Mouse (Mus musculus): ENCODE measurements around the gene Atp7b.

DNA sequence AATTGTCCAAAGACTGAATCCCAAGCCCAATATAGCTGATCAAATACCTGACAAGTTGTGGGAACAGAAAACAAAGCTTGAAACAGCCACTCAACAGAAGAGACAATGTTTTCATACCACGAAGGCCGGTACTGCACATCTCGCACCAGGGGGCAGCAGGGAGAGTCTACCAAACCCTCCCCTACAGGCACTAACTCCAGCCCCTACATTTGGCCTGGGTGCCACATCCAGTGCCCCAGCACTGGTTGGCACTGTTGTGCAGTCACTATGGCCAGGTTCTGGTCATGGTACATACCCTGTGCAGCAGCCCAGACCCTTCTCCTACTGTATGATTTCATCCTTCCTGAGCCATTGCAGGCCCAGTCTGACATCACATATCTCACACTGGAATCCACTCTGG lies 31.1 kb downstream of the Atp7b start:
- TF ChIP-seq CTCF (IDR thresholded peaks at IDR 0.05; ENCODE audit: low read depth) (peak; percentile 17; the same call in 1 of the 2 replicates), EP300 (IDR thresholded peaks at IDR 0.05; ENCODE audit: low read depth) (no peak)
